Mouse (Mus musculus): ENCODE results near the gene Sav1.

GRCm38 (mm10) chr12:69923128-69923527 lies 63.7 kb downstream of the Sav1 start:
- no peak for TF ChIP-seq CTCF (IDR thresholded peaks at IDR 0.05; ENCODE audit: low read depth)
- no peak for TF ChIP-seq EP300 (IDR thresholded peaks at IDR 0.05; ENCODE audit: low read depth)

Data from liver, embryonic 14.5 days (tissue).